Mouse (Mus musculus) midbrain, embryonic 16.5 days (tissue): ENCODE data around the gene Cramp1l. TPM values are rescaled to one million over a fixed set of nuclear protein-coding genes. Genes with fewer than 3 reads are reported as not detected.

ENCODE experiments used
- ATAC-seq: fragments of 200-750 bp; cut with Nextera tagmentation; 2 replicates; pipeline ENCODE4 v1.8.0; 2017; ENCODE audit warnings: moderate TSS enrichment
- H3K27ac ChIP-seq: fragments of 300-500 bp; sonication (generic); 2 replicates; pipeline ENCODE4 v1.5.1; 2014; ENCODE audit warnings: mild to moderate bottlenecking, low read length, mixed read lengths
- H3K27me3 ChIP-seq: fragments of 300-500 bp; sonication (generic); 2 replicates; pipeline ENCODE4 v1.6.1; 2014; ENCODE audit warnings: low read depth, low read length, mixed read lengths; ENCODE audit not compliant: control insufficient read depth, insufficient read depth
- H3K36me3 ChIP-seq: fragments of 300-500 bp; sonication (generic); 2 replicates; pipeline ENCODE4 v1.6.1; 2014; ENCODE audit warnings: mild to moderate bottlenecking, low read length, moderate library complexity, mixed read lengths; ENCODE audit not compliant: control insufficient read depth, insufficient read depth
- H3K4me1 ChIP-seq: fragments of 300-500 bp; sonication (generic); 2 replicates; pipeline ENCODE4 v1.6.1; 2014; ENCODE audit warnings: mild to moderate bottlenecking, low read length, mixed read lengths; ENCODE audit not compliant: control insufficient read depth, insufficient read depth
- H3K4me2 ChIP-seq: fragments of 300-500 bp; sonication (generic); 2 replicates; pipeline ENCODE4 v1.6.1; 2014; ENCODE audit warnings: mild to moderate bottlenecking, low read length, mixed read lengths
- H3K4me3 ChIP-seq: fragments of 300-500 bp; sonication (generic); 2 replicates; pipeline ENCODE4 v1.5.1; 2014; ENCODE audit warnings: low read depth, mild to moderate bottlenecking, low read length, moderate library complexity, mixed read lengths
- H3K9ac ChIP-seq: fragments of 300-500 bp; sonication (generic); 2 replicates; pipeline ENCODE4 v1.6.1; 2014; ENCODE audit warnings: low read depth, low read length, mixed read lengths
- H3K9me3 ChIP-seq: fragments of 300-500 bp; sonication (generic); replicated peaks from 2 replicates; pipeline ENCODE4 v1.6.1; 2014; ENCODE audit warnings: mild to moderate bottlenecking, low read length, mixed read lengths; ENCODE audit not compliant: control insufficient read depth, poor library complexity, severe bottlenecking
- WGBS: fragments of 180-500 bp; shearing (Covaris S2); extraction: QIAGEN DNeasy Blood & Tissue Kit; methylation state at CpG from one replicate; pipeline ENCODE4 v1.1.7; 2014; 5-methylcytosine and 5-hydroxymethylcytosine counted together
- polyA plus RNA-seq: library from polyadenylated mRNA; unstranded; fragments of >200 nt; fragmentation: Nextera tagmentation; extraction: Ambion mirVana; gene quantifications from 2 replicates; pipeline ENCODE4 v1.2.1, GENCODE M21; 2015

The Cramp1l gene
- polyA plus RNA-seq, 1 experiment from 2014 or later = 4.6 TPM

GRCm38 (mm10) chr17:25044879-25045278 is 29.3 kb upstream of the Cramp1l start:
- H3K9ac ChIP-seq = no peak overlapping the region
- no peak for ATAC-seq
- H3K4me1 ChIP-seq = no peaks in the 10 kb centered on the region
- peaks cover 5% of the 10 kb centered on the region for H3K36me3 ChIP-seq
- no peak overlapping the region for H3K4me3 ChIP-seq
- no peaks in the 10 kb centered on the region for H3K27me3 ChIP-seq
- H3K9me3 ChIP-seq = no peaks in the 10 kb centered on the region
- H3K27ac ChIP-seq = no peak overlapping the region
- WGBS = 79% methylated on average over 7 of the region's 7 CpGs
- H3K4me2 ChIP-seq = no peak overlapping the region

GRCm38 (mm10) chr17:25036183-25036582 is 20.6 kb upstream of the Cramp1l start:
- no peak overlapping the region for H3K4me3 ChIP-seq
- 64% methylated on average over 4 of the region's 4 CpGs for WGBS
- no peaks in the 10 kb centered on the region for H3K4me1 ChIP-seq
- H3K27ac ChIP-seq = no peak overlapping the region
- no peak for ATAC-seq
- H3K9me3 ChIP-seq = no peaks in the 10 kb centered on the region
- peaks cover 22% of the 10 kb centered on the region for H3K36me3 ChIP-seq
- no peaks in the 10 kb centered on the region for H3K27me3 ChIP-seq
- no peak overlapping the region for H3K9ac ChIP-seq
- H3K4me2 ChIP-seq = no peak overlapping the region

DNA sequence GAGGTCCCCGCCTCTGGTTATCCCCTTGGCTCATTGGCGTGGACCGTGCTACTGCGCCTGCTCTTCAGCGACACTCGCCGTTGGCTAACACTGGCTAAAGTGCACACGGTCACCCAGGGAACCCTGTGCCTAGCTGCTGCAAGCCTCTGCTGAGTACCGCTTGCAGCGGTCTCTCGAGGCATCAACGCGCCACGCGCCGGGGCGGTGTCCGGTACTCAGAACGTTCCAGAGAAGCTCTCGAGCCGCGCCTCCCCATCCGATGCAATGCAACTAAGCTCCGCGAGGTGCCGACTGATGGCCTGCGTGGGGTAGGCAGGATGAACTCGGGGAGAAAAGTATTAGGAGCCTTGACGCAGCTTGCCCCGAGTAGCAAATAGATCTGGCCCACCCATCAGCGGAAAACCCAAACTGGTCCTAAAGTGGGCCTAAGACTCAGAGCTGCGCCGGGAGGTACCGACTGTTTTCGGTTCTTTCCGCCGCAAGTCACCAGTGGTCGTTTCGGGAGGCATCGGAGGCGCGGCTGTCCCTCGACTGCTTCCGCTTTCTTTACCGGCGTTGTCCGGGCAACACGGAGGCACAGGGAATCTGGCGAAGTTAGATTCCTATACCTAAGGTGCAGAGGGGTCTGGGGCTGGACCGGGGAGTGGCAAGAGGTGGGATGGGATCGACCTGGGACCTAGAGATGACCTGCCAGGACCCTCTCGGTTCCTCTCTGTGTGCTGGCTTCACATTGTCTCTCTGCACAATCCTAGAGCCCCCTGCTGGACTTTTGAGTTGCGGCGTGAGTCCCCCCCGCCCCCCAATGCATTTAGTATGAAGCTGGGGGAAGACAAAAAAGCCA is 924 bp upstream of the Cramp1l start:
- Histone ChIP-seq H3K36me3 (peaks cover 8% of the 10 kb centered on the region), H3K27ac (peak overlapping the region; percentile 70), H3K9me3 (no peaks in the 10 kb centered on the region), H3K4me1 (peaks cover 28% of the 10 kb centered on the region), H3K9ac (peak overlapping the region; percentile 73), H3K27me3 (no peaks in the 10 kb centered on the region), H3K4me2 (peak overlapping the region; percentile 97), H3K4me3 (peak overlapping the region; percentile 72)
- WGBS = under 1% methylated on average over 55 of the region's 55 CpGs
- peak; percentile 94 for ATAC-seq

GRCm38 (mm10) chr17:25014841-25015570 is 582 bp downstream of the Cramp1l start:
- peaks cover 28% of the 10 kb centered on the region for H3K4me1 ChIP-seq
- under 1% methylated on average over 38 of the region's 39 CpGs for WGBS
- peak overlapping the region; percentile 75 for H3K27ac ChIP-seq
- H3K27me3 ChIP-seq = no peaks in the 10 kb centered on the region
- peak overlapping the region; percentile 84 for H3K9ac ChIP-seq
- peak; percentile 4; the same call in 1 of the 2 replicates for ATAC-seq
- peak overlapping the region; percentile 72 for H3K4me3 ChIP-seq
- H3K36me3 ChIP-seq = peaks cover 11% of the 10 kb centered on the region
- H3K9me3 ChIP-seq = no peaks in the 10 kb centered on the region
- peak overlapping the region; percentile 100 for H3K4me2 ChIP-seq

- WGBS = under 1% methylated on average over 68 of the region's 81 CpGs
Observed at GRCm38 (mm10) chr17:25013606-25014501, 1.7 kb downstream of the Cramp1l start.

GRCm38 (mm10) chr17:25007480-25007879 is 8.1 kb downstream of the Cramp1l start:
- no peaks in the 10 kb centered on the region for H3K27me3 ChIP-seq
- H3K9me3 ChIP-seq = no peaks in the 10 kb centered on the region
- peaks cover 17% of the 10 kb centered on the region for H3K36me3 ChIP-seq
- H3K4me2 ChIP-seq = no peak overlapping the region
- H3K9ac ChIP-seq = no peak overlapping the region
- H3K4me3 ChIP-seq = no peak overlapping the region
- H3K27ac ChIP-seq = no peak overlapping the region
- ATAC-seq = no peak
- peaks cover under 1% of the 10 kb centered on the region; the same call in 1 of the 2 replicates for H3K4me1 ChIP-seq

More at GRCm38 (mm10) chr17:25013606-25014501, 1.7 kb downstream of the Cramp1l start:
- peak overlapping the region; percentile 28 for H3K27ac ChIP-seq
- H3K4me1 ChIP-seq = peaks cover 28% of the 10 kb centered on the region
- H3K9me3 ChIP-seq = no peaks in the 10 kb centered on the region
- H3K4me3 ChIP-seq = peak overlapping the region; percentile 72
- H3K27me3 ChIP-seq = no peaks in the 10 kb centered on the region
- H3K9ac ChIP-seq = peak overlapping the region; percentile 93
- ATAC-seq = no peak
- H3K4me2 ChIP-seq = peak overlapping the region; percentile 100
- peaks cover 11% of the 10 kb centered on the region for H3K36me3 ChIP-seq

- Histone ChIP-seq H3K36me3 (peaks cover 9% of the 10 kb centered on the region; the same call in 1 of the 2 replicates), H3K4me2 (no peak overlapping the region)
Observed at GRCm38 (mm10) chr17:25005102-25005501, 10.5 kb downstream of the Cramp1l start.

DNA sequence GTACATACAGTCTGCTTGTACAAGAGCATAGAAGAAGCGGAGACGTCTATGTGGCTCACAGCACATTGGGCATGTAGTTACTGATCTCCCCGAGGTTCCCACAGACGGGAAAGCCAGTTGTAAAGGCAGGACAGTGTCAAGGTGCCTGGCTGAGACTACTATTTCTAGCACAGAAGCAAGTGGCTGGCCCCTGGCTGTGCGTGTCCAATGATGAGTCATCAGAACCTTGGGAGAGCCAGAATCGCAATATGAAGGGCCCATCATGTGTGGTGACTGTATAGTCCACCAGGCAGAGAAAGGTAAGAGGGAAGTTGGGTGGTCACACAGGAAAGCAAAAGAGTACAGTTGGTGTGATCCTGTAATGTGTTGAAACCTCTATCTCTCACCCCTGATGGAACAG is 20.9 kb downstream of the Cramp1l start:
- 94% methylated on average over 6 of the region's 6 CpGs for WGBS
- Histone ChIP-seq H3K4me3 (no peak overlapping the region), H3K27me3 (no peaks in the 10 kb centered on the region), H3K36me3 (peaks cover 44% of the 10 kb centered on the region), H3K27ac (no peak overlapping the region), H3K9me3 (no peaks in the 10 kb centered on the region), H3K9ac (no peak overlapping the region), H3K4me1 (no peaks in the 10 kb centered on the region), H3K4me2 (no peak overlapping the region)
- ATAC-seq = no peak

More at GRCm38 (mm10) chr17:25005102-25005501, 10.5 kb downstream of the Cramp1l start:
- no peaks in the 10 kb centered on the region for H3K27me3 ChIP-seq
- H3K4me1 ChIP-seq = no peaks in the 10 kb centered on the region
- H3K9me3 ChIP-seq = no peaks in the 10 kb centered on the region
- H3K4me3 ChIP-seq = no peak overlapping the region
- ATAC-seq = no peak
- 95% methylated on average over 3 of the region's 3 CpGs for WGBS
- no peak overlapping the region for H3K27ac ChIP-seq
- no peak overlapping the region for H3K9ac ChIP-seq
